Mouse (Mus musculus) MEL (cell line): Measurements from ENCODE around the gene Zfp648. TPM values are rescaled to one million over a fixed set of nuclear protein-coding genes. Genes with fewer than 3 reads are reported as not detected.

Experiments used
- DNase-seq: peaks from one replicate; pipeline ENCODE4 v3.0.0; 2011; ENCODE audit warnings: low read depth, low spot score
- H3K27ac ChIP-seq: 2 replicates; pipeline ENCODE4 v1.5.1; 2012; ENCODE audit warnings: low read depth, mild to moderate bottlenecking, control low read depth, low read length, moderate library complexity; ENCODE audit not compliant: control insufficient read depth
- H3K27me3 ChIP-seq, 2 experiments: fragments of 150-350 bp in 1 of 2; sonication (generic) in 1 of 2; 2 replicates each; pipeline ENCODE4 v1.6.1; 2012; ENCODE audit warnings: low read length in 2 of 2, mild to moderate bottlenecking in 2 of 2, improper control_type of control experiment in 1 of 2, moderate library complexity in 1 of 2; ENCODE audit not compliant: insufficient read depth in 2 of 2, control insufficient read depth in 1 of 2
- H3K36me3 ChIP-seq, 2 experiments: 2 replicates each; pipeline ENCODE4 v1.6.1; 2012 to 2014; ENCODE audit warnings: low read length in 2 of 2, improper control_type of control experiment in 1 of 2, inconsistent platforms in 1 of 2, mild to moderate bottlenecking in 1 of 2; ENCODE audit not compliant: insufficient read depth in 2 of 2, control insufficient read depth in 1 of 2
- H3K4me1 ChIP-seq, 2 experiments: fragments of 150-350 bp in 1 of 2; sonication (generic) in 1 of 2; 2 replicates each; pipeline ENCODE4 v1.6.1; 2012; ENCODE audit warnings: low read length in 2 of 2, improper control_type of control experiment in 1 of 2, mild to moderate bottlenecking in 1 of 2; ENCODE audit not compliant: insufficient read depth in 2 of 2, control insufficient read depth in 1 of 2
- H3K4me3 ChIP-seq, 2 experiments: fragments of 150-350 bp in 1 of 2; sonication (generic) in 1 of 2; 2 replicates each; pipeline ENCODE4 v1.5.1; 2012; ENCODE audit warnings: low read depth in 2 of 2, low read length in 2 of 2, mild to moderate bottlenecking in 2 of 2, moderate library complexity in 2 of 2, control low read depth in 1 of 2, improper control_type of control experiment in 1 of 2; ENCODE audit not compliant: control insufficient read depth in 1 of 2, insufficient read depth in 1 of 2
- H3K79me2 ChIP-seq: 2 replicates; pipeline ENCODE4 v1.6.1; 2012; ENCODE audit warnings: mild to moderate bottlenecking, low read length, moderate library complexity; ENCODE audit not compliant: control insufficient read depth, poor library complexity, insufficient read depth
- H3K9ac ChIP-seq: 2 replicates; pipeline ENCODE4 v1.6.1; 2012; ENCODE audit warnings: low read depth, mild to moderate bottlenecking, control low read depth, low read length, moderate library complexity; ENCODE audit not compliant: control insufficient read depth, poor library complexity, severe bottlenecking
- H3K9me3 ChIP-seq: fragments of 150-350 bp; sonication (generic); replicated peaks from 2 replicates; pipeline ENCODE4 v1.6.1; 2012; ENCODE audit warnings: mild to moderate bottlenecking, low read length, improper control_type of control experiment, moderate library complexity; ENCODE audit not compliant: insufficient read depth
- ELF1 ChIP-seq: IDR thresholded peaks from 2 replicates; pipeline ENCODE4 v1.6.1; 2014; ENCODE audit warnings: low read depth, mild to moderate bottlenecking, inconsistent platforms, low read length, improper control_type of control experiment, moderate library complexity
- ETS1 ChIP-seq: IDR thresholded peaks from 2 replicates; pipeline ENCODE4 v1.6.1; 2012; ENCODE audit warnings: low read depth, mild to moderate bottlenecking, inconsistent platforms, low read length, improper control_type of control experiment, moderate library complexity
- GATA1 ChIP-seq: IDR thresholded peaks from 2 replicates; pipeline ENCODE4 v1.6.1; 2011; ENCODE audit warnings: low read depth, low read length, improper control_type of control experiment
- MAX ChIP-seq: IDR thresholded peaks from 2 replicates; pipeline ENCODE4 v1.6.1; 2011; ENCODE audit warnings: low read length, improper control_type of control experiment
- MEF2A ChIP-seq: IDR thresholded peaks from 2 replicates; pipeline ENCODE4 v1.6.1; 2014; ENCODE audit warnings: low read depth, mild to moderate bottlenecking, inconsistent platforms, low read length, improper control_type of control experiment; ENCODE audit not compliant: poor library complexity, insufficient replicate concordance, severe bottlenecking; ENCODE audit errors: extremely low read depth
- MXI1 ChIP-seq: IDR thresholded peaks from 2 replicates; pipeline ENCODE4 v1.6.1; 2011; ENCODE audit warnings: mild to moderate bottlenecking, low read depth, low read length, improper control_type of control experiment
- MYB ChIP-seq: IDR thresholded peaks from 2 replicates; pipeline ENCODE4 v1.6.1; 2011; ENCODE audit warnings: mild to moderate bottlenecking, low read depth, low read length, improper control_type of control experiment
- NRF1 ChIP-seq: IDR thresholded peaks from 2 replicates; pipeline ENCODE4 v1.6.1; 2014; ENCODE audit warnings: low read depth, mild to moderate bottlenecking, inconsistent platforms, low read length, improper control_type of control experiment, moderate library complexity; ENCODE audit not compliant: poor library complexity, insufficient read depth, severe bottlenecking
- POLR2A ChIP-seq, 2 experiments: IDR thresholded peaks; 2 replicates each; pipeline ENCODE4 v1.6.1; 2011 to 2012; ENCODE audit warnings: low read length in 2 of 2, mild to moderate bottlenecking in 2 of 2, control low read depth in 1 of 2, improper control_type of control experiment in 1 of 2, low read depth in 1 of 2, moderate library complexity in 1 of 2; ENCODE audit not compliant: control insufficient read depth in 1 of 2, insufficient read depth in 1 of 2, poor library complexity in 1 of 2
- RAD21 ChIP-seq: IDR thresholded peaks from 2 replicates; pipeline ENCODE4 v1.6.1; 2011; ENCODE audit warnings: mild to moderate bottlenecking, low read depth, low read length, improper control_type of control experiment
- RCOR1 ChIP-seq: IDR thresholded peaks from 2 replicates; pipeline ENCODE4 v1.6.1; 2012; ENCODE audit warnings: low read depth, mild to moderate bottlenecking, inconsistent platforms, low read length, improper control_type of control experiment
- TAL1 ChIP-seq: IDR thresholded peaks from 2 replicates; pipeline ENCODE4 v1.6.1; 2012; ENCODE audit warnings: mild to moderate bottlenecking, inconsistent platforms, low read length, moderate library complexity, mixed read lengths
- TCF12 ChIP-seq: IDR thresholded peaks from 2 replicates; pipeline ENCODE4 v1.6.1; 2014; ENCODE audit warnings: low read depth, mild to moderate bottlenecking, inconsistent platforms, low read length, improper control_type of control experiment, moderate library complexity
- UBTF ChIP-seq: IDR thresholded peaks from 2 replicates; pipeline ENCODE4 v1.6.1; 2012; ENCODE audit warnings: low read depth, mild to moderate bottlenecking, inconsistent platforms, low read length, improper control_type of control experiment, moderate library complexity, borderline replicate concordance; ENCODE audit not compliant: insufficient read depth
- USF1 ChIP-seq: IDR thresholded peaks from 2 replicates; pipeline ENCODE4 v1.6.1; 2014; ENCODE audit warnings: low read depth, mild to moderate bottlenecking, inconsistent platforms, low read length, improper control_type of control experiment, moderate library complexity
- ZC3H11A ChIP-seq: IDR thresholded peaks from 2 replicates; pipeline ENCODE4 v1.6.1; 2012; ENCODE audit warnings: low read depth, mild to moderate bottlenecking, inconsistent platforms, low read length, improper control_type of control experiment
- polyA plus RNA-seq, 2 experiments: library from polyadenylated mRNA; stranded (reverse) in 1 of 2; unstranded in 1 of 2; fragments of >175 nt in 1 of 2; fragments of >200 nt in 1 of 2; gene quantifications; 2 replicates each; pipeline versions ENCODE4 v1.2.1 to v1.2.4; 2012; ENCODE audit warnings: low replicate concordance in 2 of 2, low read depth in 1 of 2; ENCODE audit not compliant: insufficient read length in 2 of 2, insufficient read depth in 1 of 2, missing spikeins in 1 of 2
- total RNA-seq: library from RNA; depleted of rRNA; stranded (reverse); fragments of 300-350 nt; gene quantifications from 2 replicates; pipeline ENCODE4 v1.2.3, GENCODE M21; 2012

The Zfp648 gene
- total and polyA plus RNA-seq, 3 experiments = not detected

DNA sequence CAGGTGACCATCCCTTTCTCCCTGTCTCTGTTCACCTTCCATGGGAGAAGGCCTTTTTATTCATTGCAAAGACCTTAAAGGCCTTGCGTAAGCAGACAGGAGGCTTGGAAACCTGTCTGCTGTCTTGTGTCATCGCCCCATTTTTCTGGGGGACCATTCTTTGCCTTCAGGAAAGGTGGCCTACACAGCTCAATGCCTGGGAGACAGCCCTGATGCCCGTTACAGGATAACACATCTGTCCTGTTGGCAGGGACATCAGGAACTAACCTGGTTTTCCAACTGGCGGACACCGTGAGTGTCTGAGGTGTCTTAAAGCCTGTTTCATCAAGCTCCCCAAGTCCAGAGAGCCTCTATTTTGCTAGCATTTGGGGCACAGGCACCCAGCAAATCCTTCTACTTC, 2.4 kb downstream of the Zfp648 start:
- no peak for DNase-seq
- Histone ChIP-seq H3K27ac (no peak overlapping the region), H3K79me2 (no peaks in the 10 kb centered on the region), H3K27me3 (no peaks in the 10 kb centered on the region), H3K36me3 (no peaks in the 10 kb centered on the region), H3K4me3 (no peak overlapping the region), H3K4me1 (no peaks in the 10 kb centered on the region), H3K9ac (no peak overlapping the region), H3K9me3 (no peaks in the 10 kb centered on the region)
- TF ChIP-seq MEF2A (no peak), RCOR1 (no peak), USF1 (no peak), TAL1 (no peak), TCF12 (no peak), ZC3H11A (no peak), ETS1 (no peak), ELF1 (no peak), POLR2A (IDR thresholded peaks at IDR 0.05; ENCODE audit: control insufficient read depth in 1 of 2, insufficient read depth in 1 of 2, low read depth in 1 of 2, low read length in 2 of 2, poor library complexity in 1 of 2) (no peak), UBTF (no peak), NRF1 (no peak), MAX (no peak)

DNA sequence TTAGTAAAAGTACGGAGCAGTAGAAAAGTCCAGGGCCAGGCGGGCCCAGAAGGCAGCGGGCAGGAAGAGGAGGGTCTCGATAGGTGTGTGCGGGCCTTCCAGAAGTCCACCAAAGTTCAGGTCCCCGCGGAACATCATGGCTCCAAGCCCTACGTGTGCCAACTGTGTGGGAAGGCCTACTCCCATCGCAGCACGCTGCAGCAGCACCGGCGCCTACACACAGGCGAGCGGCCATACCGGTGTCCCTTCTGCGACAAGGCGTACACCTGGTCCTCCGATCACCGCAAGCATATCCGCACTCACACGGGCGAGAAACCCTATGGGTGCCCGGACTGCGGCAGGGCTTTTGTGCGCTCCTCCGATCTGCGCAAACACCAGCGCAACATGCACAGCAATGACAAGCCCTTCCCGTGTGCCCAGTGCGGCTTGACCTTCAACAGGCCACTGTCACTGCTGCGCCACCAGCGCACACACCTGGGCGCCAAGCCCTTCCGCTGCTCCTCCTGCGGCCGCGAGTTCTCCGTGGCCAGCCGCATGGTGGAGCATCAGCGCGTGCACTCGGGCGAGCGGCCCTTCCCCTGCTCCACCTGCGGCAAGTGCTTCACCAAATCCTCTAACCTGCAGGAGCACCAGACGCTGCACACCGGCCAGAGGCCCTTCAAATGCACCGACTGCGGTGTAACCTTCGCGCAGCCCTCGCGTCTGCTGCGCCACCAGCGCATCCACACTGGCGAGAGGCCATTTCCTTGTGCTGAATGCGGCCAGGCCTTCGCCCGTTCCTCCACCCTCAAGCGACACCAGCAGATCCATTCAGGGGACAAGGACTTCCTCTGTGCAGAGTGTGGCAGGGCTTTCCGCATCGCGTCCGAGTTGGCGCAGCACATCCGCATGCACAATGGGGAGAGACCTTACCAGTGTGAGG, 3.9 kb downstream of the Zfp648 start:
- Histone ChIP-seq H3K9ac (no peak overlapping the region), H3K27me3 (no peaks in the 10 kb centered on the region), H3K9me3 (no peaks in the 10 kb centered on the region), H3K79me2 (no peaks in the 10 kb centered on the region), H3K4me3 (no peak overlapping the region), H3K27ac (no peak overlapping the region), H3K36me3 (no peaks in the 10 kb centered on the region), H3K4me1 (no peaks in the 10 kb centered on the region)
- DNase-seq = no peak
- no peak for TF ChIP-seq GATA1
- no peak for TF ChIP-seq MYB
- TF ChIP-seq TCF12 = no peak
- TF ChIP-seq RAD21 = no peak
- no peak for TF ChIP-seq MXI1
- no peak for TF ChIP-seq POLR2A (IDR thresholded peaks at IDR 0.05; ENCODE audit: control insufficient read depth in 1 of 2, insufficient read depth in 1 of 2, low read depth in 1 of 2, low read length in 2 of 2, poor library complexity in 1 of 2)
